Mouse (Mus musculus): ENCODE results near the gene Olfr66.

- TF ChIP-seq GATA1 (IDR thresholded peaks at IDR 0.05; ENCODE audit: borderline replicate concordance, low read length), result no peak
- TF ChIP-seq FLI1 (IDR thresholded peaks at IDR 0.05; ENCODE audit: low read length), result no peak
Measured at GRCm38 (mm10) chr7:103861531-103861930, 24.5 kb downstream of the Olfr66 start.

Measured in megakaryocyte, embryonic 14.5 days (primary cell).